Mouse (Mus musculus) midbrain, postnatal 0 days (tissue): ENCODE measurements around the gene Abhd2. TPM values are rescaled to one million over a fixed set of nuclear protein-coding genes. Genes with fewer than 3 reads are reported as not detected.
A peak's percentile ranks its signal among the peaks of the same experiment; 100 is the strongest.

Experiments used
- ATAC-seq: fragments of 200-750 bp; cut with Nextera tagmentation; 2 replicates; pipeline ENCODE4 v1.8.0; 2017; ENCODE audit warnings: moderate number of reproducible peaks, mild to moderate bottlenecking, moderate TSS enrichment, moderate library complexity; ENCODE audit not compliant: low FRiP score
- DNase-seq: peaks from one replicate; pipeline ENCODE4 v3.0.0-alpha.2; 2015; ENCODE audit warnings: low spot score
- H3K27ac ChIP-seq: fragments of 300-500 bp; sonication (generic); 2 replicates; pipeline ENCODE4 v1.5.1; 2014; ENCODE audit warnings: low read depth, mild to moderate bottlenecking, low read length, mixed read lengths
- H3K27me3 ChIP-seq: fragments of 300-500 bp; sonication (generic); 2 replicates; pipeline ENCODE4 v1.6.1; 2014; ENCODE audit warnings: low read length, control low read depth, mixed read lengths; ENCODE audit not compliant: insufficient read depth
- H3K36me3 ChIP-seq: fragments of 300-500 bp; sonication (generic); 2 replicates; pipeline ENCODE4 v1.6.1; 2014; ENCODE audit warnings: low read length, control low read depth, mixed read lengths; ENCODE audit not compliant: insufficient read depth
- H3K4me1 ChIP-seq: fragments of 300-500 bp; sonication (generic); 2 replicates; pipeline ENCODE4 v1.6.1; 2014; ENCODE audit warnings: mild to moderate bottlenecking, control low read depth, antibody characterized with exemption, low read length, mixed read lengths; ENCODE audit not compliant: insufficient read depth
- H3K4me2 ChIP-seq: fragments of 300-500 bp; sonication (generic); 2 replicates; pipeline ENCODE4 v1.6.1; 2014; ENCODE audit warnings: low read depth, mild to moderate bottlenecking, low read length, mixed read lengths; ENCODE audit not compliant: poor library complexity, severe bottlenecking
- H3K4me3 ChIP-seq: fragments of 300-500 bp; sonication (generic); 2 replicates; pipeline ENCODE4 v1.5.1; 2014; ENCODE audit warnings: low read depth, mild to moderate bottlenecking, low read length, moderate library complexity
- H3K9ac ChIP-seq: fragments of 300-500 bp; sonication (generic); replicated peaks from 2 replicates; pipeline ENCODE4 v1.6.1; 2014; ENCODE audit warnings: mild to moderate bottlenecking, low read length, moderate library complexity, mixed read lengths; ENCODE audit not compliant: poor library complexity, severe bottlenecking
- H3K9me3 ChIP-seq: fragments of 300-500 bp; sonication (generic); 2 replicates; pipeline ENCODE4 v1.6.1; 2016; ENCODE audit warnings: low read length, control low read depth
- CTCF ChIP-seq: IDR thresholded peaks from 2 replicates; pipeline ENCODE4 v1.5.1; 2016; ENCODE audit warnings: antibody characterized with exemption, mild to moderate bottlenecking
- WGBS: fragments of 180-500 bp; shearing (Covaris S2); extraction: QIAGEN DNeasy Blood & Tissue Kit; methylation state at CpG from one replicate; pipeline ENCODE4 v1.1.7; 2014; 5-methylcytosine and 5-hydroxymethylcytosine counted together
- polyA plus RNA-seq: library from polyadenylated mRNA; unstranded; fragments of >200 nt; fragmentation: Nextera tagmentation; extraction: Ambion mirVana; gene quantifications from 2 replicates; pipeline ENCODE4 v1.2.1, GENCODE M21; 2015
- total RNA-seq: library from RNA; depleted of rRNA; stranded (reverse); fragments of >200 nt; gene quantifications from 2 replicates; pipeline ENCODE4 v1.2.3, GENCODE M21; 2014

Gene Abhd2
- total and polyA plus RNA-seq, 2 experiments from 2014 or later, result 23.0 to 85.7 TPM

DNA sequence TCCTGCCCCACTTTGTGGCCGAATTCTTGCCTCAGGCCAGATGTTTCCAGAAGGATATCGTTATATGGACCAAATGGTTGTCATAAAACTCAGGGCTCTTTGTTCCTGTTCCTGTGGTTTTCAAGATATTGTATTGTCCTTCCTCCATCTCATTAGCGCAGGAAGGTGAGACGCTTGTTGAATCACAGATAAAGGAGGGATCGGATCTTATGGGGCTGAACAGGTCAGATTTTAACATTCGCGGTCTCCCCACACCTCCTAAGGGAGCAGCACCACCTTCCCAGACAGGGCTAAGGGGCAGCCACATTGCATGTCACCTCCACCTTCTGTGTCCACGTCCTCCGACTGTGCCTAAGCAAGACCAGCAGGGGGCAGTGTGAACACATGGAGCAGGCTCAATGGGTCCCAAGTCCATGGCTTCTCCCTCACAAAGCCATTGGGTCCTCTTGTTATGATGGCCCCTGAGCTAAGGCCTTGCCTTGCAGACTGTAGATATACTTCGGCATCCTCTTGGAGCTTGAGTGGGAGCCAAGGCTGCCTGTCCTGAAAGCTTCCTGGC is 98.4 kb downstream of the Abhd2 start:
- Histone ChIP-seq H3K4me1 (no peaks in the 10 kb centered on the region), H3K9me3 (no peaks in the 10 kb centered on the region), H3K9ac (no peak overlapping the region), H3K27ac (no peak overlapping the region), H3K4me3 (no peak overlapping the region), H3K27me3 (no peaks in the 10 kb centered on the region), H3K4me2 (no peak overlapping the region), H3K36me3 (no peaks in the 10 kb centered on the region)
- DNase-seq (peak; percentile 78), ATAC-seq (no peak)
- 48% methylated on average over 10 of the region's 10 CpGs for WGBS
- TF ChIP-seq CTCF, result peak; percentile 83

DNA sequence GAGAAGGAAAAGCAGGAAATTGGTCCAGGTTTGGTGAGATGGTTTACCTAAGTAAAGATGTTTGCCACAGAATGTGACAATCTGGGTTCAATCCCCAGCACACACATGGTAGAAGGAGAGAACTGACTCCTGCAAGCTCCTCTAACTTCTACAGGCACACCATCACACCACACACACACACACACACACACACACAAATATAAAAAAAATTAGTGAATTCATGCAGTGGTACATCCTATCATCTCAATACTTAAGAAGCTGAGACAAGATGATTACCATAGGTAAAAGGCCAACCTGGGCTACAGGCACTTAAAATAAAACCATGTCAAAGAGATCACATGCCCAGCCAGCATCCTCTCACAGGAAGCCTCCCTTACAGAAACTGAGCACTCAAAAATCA is 101.0 kb downstream of the Abhd2 start:
- DNase-seq (no peak), ATAC-seq (no peak)
- Histone ChIP-seq H3K4me1 (no peaks in the 10 kb centered on the region), H3K36me3 (no peaks in the 10 kb centered on the region), H3K27ac (no peak overlapping the region), H3K4me2 (no peak overlapping the region), H3K27me3 (no peaks in the 10 kb centered on the region), H3K9ac (no peak overlapping the region), H3K4me3 (no peak overlapping the region), H3K9me3 (no peaks in the 10 kb centered on the region)
- TF ChIP-seq CTCF, result no peak

DNA sequence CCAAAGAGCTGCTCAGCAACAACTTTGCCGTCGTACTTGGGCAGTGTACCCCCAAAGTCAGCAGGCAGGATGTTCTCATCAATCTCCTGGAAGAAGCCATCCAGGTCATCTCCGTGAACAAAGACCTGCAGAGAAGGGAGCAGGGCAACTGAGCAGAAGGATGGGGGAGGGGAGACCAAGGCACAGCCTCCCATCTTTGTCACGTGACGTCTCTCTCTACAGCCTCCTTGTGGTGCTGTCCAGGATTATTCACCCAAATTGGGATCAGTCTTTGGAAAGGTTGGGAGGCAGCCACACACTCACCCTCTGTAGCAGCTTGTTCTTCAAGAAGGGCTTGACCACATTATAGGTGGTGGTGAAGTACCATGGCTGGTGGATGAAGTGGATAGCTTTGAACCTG is 102.6 kb downstream of the Abhd2 start:
- H3K4me1 ChIP-seq, result no peaks in the 10 kb centered on the region
- 0 out of 2 replicates have a peak, but pooled peaks have one; percentile 1 for TF ChIP-seq CTCF
- no peak overlapping the region for H3K4me2 ChIP-seq
- H3K9ac ChIP-seq, result no peak overlapping the region
- ATAC-seq (no peak), DNase-seq (no peak)
- no peak overlapping the region for H3K4me3 ChIP-seq
- 71% methylated on average over 5 of the region's 5 CpGs for WGBS
- H3K9me3 ChIP-seq, result no peaks in the 10 kb centered on the region
- H3K27me3 ChIP-seq, result no peaks in the 10 kb centered on the region
- no peak overlapping the region for H3K27ac ChIP-seq
- no peaks in the 10 kb centered on the region for H3K36me3 ChIP-seq

DNA sequence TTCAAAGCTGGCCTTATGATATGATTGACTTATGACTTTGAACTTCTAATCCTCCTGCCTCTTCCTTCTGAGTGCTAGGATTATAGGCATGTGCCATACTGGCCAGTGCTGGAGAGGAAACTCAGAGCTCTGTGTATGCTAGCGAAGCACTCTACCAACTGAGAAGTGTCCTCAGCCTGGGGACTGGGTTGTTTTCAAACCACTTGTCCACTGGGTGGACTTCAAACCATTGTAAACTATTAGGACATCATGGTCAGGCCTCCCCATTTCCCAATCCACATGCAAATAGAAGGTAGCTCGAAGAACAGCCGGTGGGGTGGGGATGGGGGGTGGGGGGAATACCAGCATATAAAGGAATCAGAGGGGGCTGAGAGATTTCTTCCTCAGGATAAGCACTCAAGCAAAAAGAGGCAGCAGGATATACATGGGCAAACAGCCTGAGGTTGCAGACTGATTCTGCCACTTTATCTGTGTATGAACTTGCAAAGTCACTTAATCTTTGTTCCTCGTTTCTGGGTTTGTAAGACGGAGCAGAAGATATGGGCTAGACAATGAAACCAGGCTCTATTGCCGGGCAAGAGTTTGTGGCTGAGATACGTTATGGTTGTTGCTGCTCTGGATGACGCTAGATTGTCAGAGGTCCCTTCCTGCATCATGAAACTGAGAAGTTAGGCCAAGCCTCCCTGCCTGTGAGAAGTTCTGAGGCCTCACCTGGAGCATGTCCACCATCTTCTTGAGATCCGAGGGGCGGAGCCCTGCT is 103.7 kb downstream of the Abhd2 start:
- 88% methylated on average over 10 of the region's 10 CpGs for WGBS
- no peak overlapping the region for H3K9ac ChIP-seq
- H3K27me3 ChIP-seq, result no peaks in the 10 kb centered on the region
- H3K4me3 ChIP-seq, result no peak overlapping the region
- no peaks in the 10 kb centered on the region for H3K4me1 ChIP-seq
- no peak for ATAC-seq
- no peaks in the 10 kb centered on the region for H3K36me3 ChIP-seq
- no peak overlapping the region for H3K4me2 ChIP-seq
- TF ChIP-seq CTCF, result no peak
- no peak overlapping the region for H3K27ac ChIP-seq
- no peak for DNase-seq
- no peaks in the 10 kb centered on the region for H3K9me3 ChIP-seq

DNA sequence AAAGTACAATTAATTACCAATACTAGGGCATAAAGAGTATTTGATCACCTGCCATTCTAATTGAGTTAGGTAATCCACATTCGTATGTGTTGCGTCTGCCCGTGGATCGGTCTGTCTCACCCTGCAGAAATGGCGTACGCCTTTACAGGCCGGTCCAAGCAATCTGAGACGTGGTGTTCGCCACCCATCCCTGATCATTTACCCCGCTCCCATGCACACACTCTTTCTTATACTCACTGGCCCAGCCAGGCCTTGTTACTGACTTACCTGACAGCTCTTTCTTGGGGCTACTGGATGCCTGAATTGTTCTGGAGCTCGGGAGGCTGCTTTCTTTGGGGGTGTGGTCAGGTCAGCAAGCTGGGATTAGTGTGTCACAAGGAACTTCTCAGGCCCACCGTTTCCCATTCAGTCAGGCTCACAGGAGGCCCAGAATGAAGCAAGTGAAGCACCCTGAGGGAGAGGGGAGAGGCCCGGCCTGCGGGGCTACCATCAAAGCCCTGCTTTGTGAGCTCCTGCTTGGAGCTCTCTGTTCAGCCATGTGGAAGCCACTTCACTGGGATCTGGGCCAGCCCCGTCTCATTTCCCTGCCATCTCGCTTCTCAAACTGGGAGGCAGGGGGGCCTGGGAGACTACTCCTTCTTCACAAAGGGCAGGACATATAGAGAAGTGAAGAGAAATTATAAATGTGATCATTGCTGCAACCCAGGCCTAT is 113.6 kb downstream of the Abhd2 start, which contains the start of gene Rlbp1:
TSS of gene Rlbp1 (minus strand) at position 627 of the 712 bp plus-strand sequence.
- 57% methylated on average over 16 of the region's 16 CpGs for WGBS
- H3K9ac ChIP-seq, result no peak within 1 kb of the TSS

DNA sequence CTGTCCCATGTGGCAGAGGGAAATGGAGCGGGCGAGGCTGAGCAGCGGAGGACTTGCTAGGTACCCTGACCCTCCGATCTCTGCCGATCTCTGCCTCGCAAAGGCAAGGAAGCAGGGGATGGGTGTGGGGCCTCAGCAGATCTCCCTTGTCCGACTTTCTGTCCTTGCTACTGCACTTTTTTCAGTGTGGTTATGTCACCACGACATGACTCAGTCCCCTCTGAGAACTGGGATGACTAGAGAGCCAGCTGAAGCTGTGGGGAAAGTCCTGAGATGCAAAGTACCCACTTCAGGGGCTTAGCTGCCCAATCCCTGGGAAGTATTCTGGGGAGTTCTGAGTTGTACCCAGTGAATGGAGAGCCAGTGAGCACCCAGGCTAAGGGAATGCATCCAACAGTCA is 114.1 kb downstream of the Abhd2 start:
- Histone ChIP-seq H3K4me3 (no peak overlapping the region), H3K9ac (no peak overlapping the region), H3K9me3 (no peaks in the 10 kb centered on the region), H3K27me3 (no peaks in the 10 kb centered on the region), H3K4me2 (no peak overlapping the region), H3K27ac (no peak overlapping the region; the same call in 1 of the 2 replicates), H3K4me1 (no peaks in the 10 kb centered on the region), H3K36me3 (no peaks in the 10 kb centered on the region)
- ATAC-seq (no peak), DNase-seq (no peak)
- no peak for TF ChIP-seq CTCF
- WGBS, result 56% methylated on average over 8 of the region's 8 CpGs

More for the DNA sequence above, 113.6 kb downstream of the Abhd2 start, which contains the start of gene Rlbp1:
- H3K36me3 ChIP-seq, result no peaks in the 10 kb centered on the region
- peak; percentile 72; the same call in 1 of the 2 replicates for ATAC-seq
- no peak within 1 kb of the TSS; the same call in 1 of the 2 replicates for H3K27ac ChIP-seq
- H3K4me2 ChIP-seq, result no peak within 1 kb of the TSS
- no peak for TF ChIP-seq CTCF
- H3K27me3 ChIP-seq, result no peaks in the 10 kb centered on the region
- no peaks in the 10 kb centered on the region for H3K9me3 ChIP-seq
- no peak within 1 kb of the TSS for H3K4me3 ChIP-seq
- no peaks in the 10 kb centered on the region for H3K4me1 ChIP-seq
- peak; percentile 71 for DNase-seq
